Mouse (Mus musculus) kidney, embryonic 15.5 days (tissue): ENCODE data around the gene Cldnd1. TPM values are rescaled to one million over a fixed set of nuclear protein-coding genes. Genes with fewer than 3 reads are reported as not detected.
A peak's percentile ranks its signal among the peaks of the same experiment; 100 is the strongest.

Experiments used
- ATAC-seq: fragments of 200-750 bp; cut with Nextera tagmentation; replicated peaks from 2 replicates; pipeline ENCODE4 v1.8.0; 2017; ENCODE audit warnings: moderate TSS enrichment; ENCODE audit not compliant: low FRiP score
- H3K27ac ChIP-seq: fragments of 300-500 bp; sonication (generic); 2 replicates; pipeline ENCODE4 v1.5.1; 2015; ENCODE audit warnings: mild to moderate bottlenecking, inconsistent platforms
- H3K27me3 ChIP-seq: fragments of 300-500 bp; sonication (generic); 2 replicates; pipeline ENCODE4 v1.6.1; 2015; ENCODE audit warnings: inconsistent platforms
- H3K36me3 ChIP-seq: fragments of 300-500 bp; sonication (generic); 2 replicates; pipeline ENCODE4 v1.6.1; 2015; ENCODE audit warnings: inconsistent platforms
- H3K4me1 ChIP-seq: fragments of 300-500 bp; sonication (generic); 2 replicates; pipeline ENCODE4 v1.6.1; 2015; ENCODE audit warnings: inconsistent platforms
- H3K4me2 ChIP-seq: fragments of 300-500 bp; sonication (generic); 2 replicates; pipeline ENCODE4 v1.6.1; 2015; ENCODE audit warnings: moderate library complexity, mild to moderate bottlenecking, inconsistent platforms
- H3K4me3 ChIP-seq: fragments of 300-500 bp; sonication (generic); replicated peaks from 2 replicates; pipeline ENCODE4 v1.5.1; 2015; ENCODE audit warnings: mild to moderate bottlenecking, inconsistent platforms
- H3K9ac ChIP-seq: fragments of 300-500 bp; sonication (generic); 2 replicates; pipeline ENCODE4 v1.6.1; 2015; ENCODE audit warnings: mild to moderate bottlenecking, inconsistent platforms
- H3K9me3 ChIP-seq: fragments of 300-500 bp; sonication (generic); replicated peaks from 2 replicates; pipeline ENCODE4 v1.6.1; 2016; ENCODE audit warnings: inconsistent platforms
- WGBS: fragments of 180-500 bp; shearing (Covaris S2); methylation state at CpG from one replicate; pipeline ENCODE4 v1.1.7; 2015; ENCODE audit warnings: mixed read lengths; 5-methylcytosine and 5-hydroxymethylcytosine counted together
- polyA plus RNA-seq: library from polyadenylated mRNA; unstranded; fragments of >200 nt; fragmentation: Nextera tagmentation; extraction: Ambion mirVana; gene quantifications from 2 replicates; pipeline ENCODE4 v1.2.1, GENCODE M21; 2015

Cldnd1 gene
- polyA plus RNA-seq, 1 experiment from 2014 or later = 108 TPM

DNA sequence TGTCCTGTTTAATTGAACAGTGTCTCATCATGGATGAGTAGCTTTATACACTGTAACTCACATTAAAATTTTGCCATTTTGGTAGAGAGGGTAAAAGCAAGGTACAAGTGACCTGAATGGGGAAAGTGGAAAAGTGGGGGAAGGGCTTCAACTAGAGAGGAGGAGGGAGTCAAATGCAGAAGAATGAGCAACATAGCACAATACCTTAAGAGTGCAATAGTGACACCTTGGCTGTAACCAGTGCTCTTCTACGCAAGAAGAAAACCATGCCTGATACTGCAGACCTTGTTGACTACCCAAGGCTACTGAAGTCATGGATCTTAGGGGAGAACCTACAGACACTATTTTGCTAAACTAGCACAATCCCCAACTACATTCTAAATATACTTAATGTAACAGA lies 30.4 kb upstream of the Cldnd1 start:
- Histone ChIP-seq H3K27me3 (no peaks in the 10 kb centered on the region), H3K9ac (no peak overlapping the region), H3K4me1 (no peaks in the 10 kb centered on the region), H3K9me3 (no peaks in the 10 kb centered on the region), H3K4me3 (no peak overlapping the region), H3K36me3 (no peaks in the 10 kb centered on the region), H3K27ac (no peak overlapping the region), H3K4me2 (no peak overlapping the region)
- no peak for ATAC-seq
- 100% methylated on average over 1 of the region's 1 CpGs for WGBS

DNA sequence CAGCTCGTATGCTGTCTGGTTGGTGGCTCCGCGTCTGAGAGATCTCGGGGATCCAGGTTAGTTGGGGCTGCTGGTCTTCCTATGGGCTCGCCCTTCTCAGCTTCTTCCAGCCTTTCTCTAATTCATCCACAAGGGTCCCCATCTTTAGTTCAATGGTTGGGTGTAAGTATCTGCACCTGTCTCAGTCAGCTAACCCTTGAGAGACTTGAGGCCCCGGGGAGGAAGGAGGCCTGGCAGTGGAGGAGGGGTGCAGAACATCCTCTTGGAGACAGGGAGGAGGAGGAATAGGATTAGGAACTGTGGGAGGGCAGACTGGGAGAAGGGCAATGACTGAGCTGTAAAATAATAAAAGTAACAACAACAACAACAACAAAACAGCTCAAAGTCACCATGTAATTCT lies 27.5 kb upstream of the Cldnd1 start:
- Histone ChIP-seq H3K36me3 (no peaks in the 10 kb centered on the region), H3K4me3 (no peak overlapping the region), H3K4me1 (peaks cover 5% of the 10 kb centered on the region; the same call in 1 of the 2 replicates), H3K9me3 (no peaks in the 10 kb centered on the region), H3K27me3 (no peaks in the 10 kb centered on the region), H3K9ac (no peak overlapping the region), H3K4me2 (no peak overlapping the region), H3K27ac (no peak overlapping the region)
- WGBS = 66% methylated on average over 6 of the region's 6 CpGs
- no peak for ATAC-seq

DNA sequence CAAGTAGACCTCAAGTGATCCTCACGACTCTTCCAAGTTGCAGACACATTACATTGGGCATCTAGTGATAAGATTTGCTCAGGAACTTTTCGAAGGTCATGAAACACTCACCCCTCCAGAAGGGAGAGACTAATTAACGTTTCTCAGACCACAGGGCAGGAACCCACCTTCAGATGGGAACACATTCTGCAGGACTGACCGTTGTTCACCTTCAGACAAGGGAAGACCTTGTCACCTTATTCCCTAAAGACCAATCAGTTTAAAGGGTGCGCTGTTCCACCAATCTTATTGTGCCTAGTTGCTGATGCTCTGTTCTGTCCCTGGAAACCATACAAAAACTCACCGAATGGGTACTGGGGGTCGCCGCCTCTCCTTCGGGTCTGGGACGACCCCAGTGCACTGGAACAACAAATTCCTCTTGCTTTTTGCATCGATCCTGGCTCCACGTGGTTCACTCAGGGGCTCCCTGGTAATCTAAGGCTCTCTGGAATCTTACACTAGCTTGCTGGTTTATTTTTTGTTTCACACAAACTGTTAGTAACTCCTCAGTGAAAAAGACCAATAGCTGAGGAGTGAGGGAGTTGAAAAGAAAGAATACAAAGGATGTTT lies 26.8 kb upstream of the Cldnd1 start:
- 77% methylated on average over 12 of the region's 12 CpGs for WGBS
- Histone ChIP-seq H3K4me3 (no peak overlapping the region), H3K4me2 (no peak overlapping the region), H3K27me3 (no peaks in the 10 kb centered on the region), H3K27ac (no peak overlapping the region), H3K4me1 (peaks cover 5% of the 10 kb centered on the region; the same call in 1 of the 2 replicates), H3K9me3 (no peaks in the 10 kb centered on the region), H3K36me3 (no peaks in the 10 kb centered on the region), H3K9ac (no peak overlapping the region)
- no peak for ATAC-seq

DNA sequence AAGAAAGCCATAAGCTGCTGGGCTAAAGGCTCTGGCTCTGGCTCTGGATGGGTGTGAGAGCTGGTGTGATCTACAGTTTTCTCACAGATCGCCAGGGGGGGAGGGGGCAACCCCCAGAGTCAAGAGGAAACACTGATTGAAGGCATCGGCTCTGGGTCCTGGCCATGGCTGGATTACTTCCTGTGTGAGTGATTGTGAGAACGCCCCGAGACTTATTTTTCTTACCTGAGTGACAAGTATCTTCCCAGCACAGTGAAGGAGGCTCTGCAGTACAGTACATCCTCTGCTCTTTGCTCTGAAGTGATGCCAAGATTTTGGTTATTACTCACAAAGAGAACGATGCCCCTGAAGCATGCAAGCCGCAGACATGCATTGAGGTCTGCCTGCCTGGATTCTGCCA lies 25.9 kb upstream of the Cldnd1 start:
- no peaks in the 10 kb centered on the region for H3K9me3 ChIP-seq
- H3K27ac ChIP-seq = no peak overlapping the region
- H3K4me1 ChIP-seq = peaks cover 5% of the 10 kb centered on the region; the same call in 1 of the 2 replicates
- no peak overlapping the region for H3K4me3 ChIP-seq
- H3K36me3 ChIP-seq = no peaks in the 10 kb centered on the region
- 36% methylated on average over 6 of the region's 6 CpGs for WGBS
- H3K4me2 ChIP-seq = no peak overlapping the region
- no peak overlapping the region for H3K9ac ChIP-seq
- ATAC-seq = 0 out of 2 replicates have a peak, but pooled peaks have one; percentile 9
- no peaks in the 10 kb centered on the region for H3K27me3 ChIP-seq

DNA sequence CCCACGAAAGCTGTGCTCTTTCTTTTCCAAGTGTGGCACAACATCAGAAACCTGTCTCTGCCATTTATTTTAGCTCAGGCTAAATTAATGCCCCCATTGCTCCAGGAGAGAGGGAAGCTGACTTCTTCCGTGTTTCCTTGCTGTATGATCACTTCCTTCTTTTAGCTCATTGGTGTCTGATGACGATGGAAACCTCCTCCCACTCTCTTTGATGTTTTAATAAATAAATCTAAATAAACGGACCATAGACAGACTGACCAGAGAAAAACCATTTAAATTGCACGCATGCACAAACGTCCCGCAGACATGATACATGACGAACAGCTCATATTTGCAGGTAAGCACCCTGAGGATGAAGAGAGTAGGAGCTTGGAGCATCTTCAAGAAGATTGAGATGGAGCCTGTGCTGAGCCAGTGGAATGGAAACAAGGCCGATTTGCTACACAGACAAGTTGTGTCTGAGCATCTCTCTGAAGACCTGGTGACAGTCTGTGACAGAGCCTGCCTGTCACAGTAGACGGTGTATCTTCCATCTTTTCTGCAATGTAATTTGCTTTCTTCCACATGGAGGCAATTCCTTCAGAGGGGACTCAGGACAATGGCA lies 25.3 kb upstream of the Cldnd1 start:
- no peak overlapping the region for H3K4me2 ChIP-seq
- H3K27me3 ChIP-seq = no peaks in the 10 kb centered on the region
- 69% methylated on average over 10 of the region's 10 CpGs for WGBS
- no peak overlapping the region for H3K27ac ChIP-seq
- no peaks in the 10 kb centered on the region for H3K36me3 ChIP-seq
- H3K4me1 ChIP-seq = peaks cover 5% of the 10 kb centered on the region; the same call in 1 of the 2 replicates
- no peaks in the 10 kb centered on the region for H3K9me3 ChIP-seq
- H3K9ac ChIP-seq = no peak overlapping the region
- no peak for ATAC-seq
- no peak overlapping the region for H3K4me3 ChIP-seq

DNA sequence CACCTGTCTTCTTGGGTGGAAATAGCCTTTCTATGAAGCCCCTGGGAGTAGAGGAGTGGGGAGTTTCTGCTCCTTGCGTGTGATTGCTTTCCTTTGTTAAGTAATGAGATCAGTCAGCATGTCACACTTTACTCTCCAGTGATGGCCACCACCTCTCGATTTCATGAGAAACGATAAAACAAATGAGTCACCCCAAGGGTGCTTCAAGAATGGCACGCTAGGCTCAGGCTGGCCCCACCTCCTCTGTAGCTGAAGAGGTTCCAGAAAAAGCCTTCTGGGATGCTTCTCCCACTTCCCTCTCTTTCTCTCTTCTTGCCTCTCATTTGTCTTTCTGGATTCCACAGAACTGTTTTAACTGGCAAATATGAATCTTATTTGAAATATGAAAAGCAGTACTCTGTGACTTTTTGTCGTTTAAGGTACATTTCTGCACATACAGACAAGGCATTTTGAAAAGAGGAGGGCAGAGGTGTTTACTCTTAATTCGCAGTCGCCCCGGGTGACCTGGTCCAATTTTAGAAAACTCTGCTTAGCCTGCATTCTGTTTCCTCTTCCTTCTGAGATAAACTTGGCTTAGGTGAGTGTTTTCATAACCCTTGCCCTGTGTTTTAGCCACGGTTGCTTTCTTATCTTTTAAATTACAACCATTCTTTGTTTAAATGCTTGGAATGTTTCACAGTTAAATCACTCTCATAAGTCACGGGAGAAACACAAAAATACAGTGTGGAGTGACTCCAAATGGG lies 24.2 kb upstream of the Cldnd1 start:
- H3K4me2 ChIP-seq = no peak overlapping the region
- no peak overlapping the region for H3K27ac ChIP-seq
- H3K9ac ChIP-seq = no peak overlapping the region
- H3K36me3 ChIP-seq = no peaks in the 10 kb centered on the region
- 28% methylated on average over 10 of the region's 10 CpGs for WGBS
- H3K9me3 ChIP-seq = no peaks in the 10 kb centered on the region
- no peaks in the 10 kb centered on the region for H3K27me3 ChIP-seq
- no peak overlapping the region for H3K4me3 ChIP-seq
- ATAC-seq = no peak
- peaks cover 5% of the 10 kb centered on the region; the same call in 1 of the 2 replicates for H3K4me1 ChIP-seq

DNA sequence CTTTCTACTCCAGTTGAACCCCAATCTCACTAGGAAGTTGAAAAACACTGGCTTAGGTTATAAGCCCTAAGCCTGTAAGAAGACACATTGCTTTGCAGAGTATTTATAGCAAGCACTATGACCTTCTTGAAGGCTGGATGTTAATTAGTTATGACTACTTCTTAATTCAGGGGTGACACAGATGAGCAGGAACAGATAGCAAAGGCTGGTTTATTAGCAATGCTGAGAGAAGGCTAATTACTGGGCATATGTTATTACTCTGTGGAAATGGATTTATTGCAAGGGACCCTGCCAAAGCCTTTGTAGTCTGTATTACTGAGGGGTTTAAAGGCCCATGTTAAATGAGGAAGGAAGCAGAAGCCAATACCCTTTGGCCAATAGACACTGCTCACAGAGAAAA lies 22.7 kb upstream of the Cldnd1 start:
- Histone ChIP-seq H3K36me3 (no peaks in the 10 kb centered on the region), H3K27ac (no peak overlapping the region), H3K4me3 (no peak overlapping the region), H3K9ac (no peak overlapping the region), H3K4me2 (no peak overlapping the region), H3K27me3 (no peaks in the 10 kb centered on the region), H3K4me1 (peaks cover 5% of the 10 kb centered on the region; the same call in 1 of the 2 replicates), H3K9me3 (no peaks in the 10 kb centered on the region)
- ATAC-seq = no peak

DNA sequence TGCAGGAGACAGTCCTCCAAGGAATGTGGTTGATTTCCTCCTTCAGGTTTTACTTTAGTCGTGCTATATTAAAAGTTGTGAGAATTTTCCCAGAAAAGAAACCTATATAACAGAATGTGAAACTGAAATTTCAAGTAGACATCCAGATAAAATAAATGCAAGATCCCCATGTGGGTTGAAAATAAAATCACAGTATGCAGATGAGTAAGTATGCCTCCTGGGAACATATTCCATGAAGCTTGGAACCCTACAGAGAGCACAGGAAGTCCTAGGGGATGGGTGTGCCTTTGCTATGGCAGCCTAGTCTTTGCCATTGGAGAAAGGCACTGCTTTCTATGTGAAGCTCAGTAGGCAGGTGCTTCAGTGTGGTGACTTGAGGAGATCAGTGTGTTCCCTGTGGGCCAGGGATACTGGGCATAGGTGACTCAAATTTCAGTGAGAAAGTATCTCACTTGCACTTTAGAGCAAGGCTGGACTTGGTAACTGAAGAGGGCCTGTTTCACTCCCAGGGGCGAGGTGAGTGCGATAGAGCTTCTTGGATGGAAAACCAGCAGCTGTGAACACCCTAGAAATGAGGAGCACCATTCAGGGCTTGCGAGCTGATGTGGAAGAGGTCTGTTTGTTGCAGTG lies 20.3 kb upstream of the Cldnd1 start:
- Histone ChIP-seq H3K4me2 (no peak overlapping the region), H3K9ac (no peak overlapping the region), H3K9me3 (no peaks in the 10 kb centered on the region), H3K4me3 (no peak overlapping the region), H3K27ac (no peak overlapping the region), H3K36me3 (no peaks in the 10 kb centered on the region), H3K27me3 (no peaks in the 10 kb centered on the region), H3K4me1 (peaks cover 5% of the 10 kb centered on the region; the same call in 1 of the 2 replicates)
- no peak for ATAC-seq
- WGBS = 88% methylated on average over 4 of the region's 4 CpGs

DNA sequence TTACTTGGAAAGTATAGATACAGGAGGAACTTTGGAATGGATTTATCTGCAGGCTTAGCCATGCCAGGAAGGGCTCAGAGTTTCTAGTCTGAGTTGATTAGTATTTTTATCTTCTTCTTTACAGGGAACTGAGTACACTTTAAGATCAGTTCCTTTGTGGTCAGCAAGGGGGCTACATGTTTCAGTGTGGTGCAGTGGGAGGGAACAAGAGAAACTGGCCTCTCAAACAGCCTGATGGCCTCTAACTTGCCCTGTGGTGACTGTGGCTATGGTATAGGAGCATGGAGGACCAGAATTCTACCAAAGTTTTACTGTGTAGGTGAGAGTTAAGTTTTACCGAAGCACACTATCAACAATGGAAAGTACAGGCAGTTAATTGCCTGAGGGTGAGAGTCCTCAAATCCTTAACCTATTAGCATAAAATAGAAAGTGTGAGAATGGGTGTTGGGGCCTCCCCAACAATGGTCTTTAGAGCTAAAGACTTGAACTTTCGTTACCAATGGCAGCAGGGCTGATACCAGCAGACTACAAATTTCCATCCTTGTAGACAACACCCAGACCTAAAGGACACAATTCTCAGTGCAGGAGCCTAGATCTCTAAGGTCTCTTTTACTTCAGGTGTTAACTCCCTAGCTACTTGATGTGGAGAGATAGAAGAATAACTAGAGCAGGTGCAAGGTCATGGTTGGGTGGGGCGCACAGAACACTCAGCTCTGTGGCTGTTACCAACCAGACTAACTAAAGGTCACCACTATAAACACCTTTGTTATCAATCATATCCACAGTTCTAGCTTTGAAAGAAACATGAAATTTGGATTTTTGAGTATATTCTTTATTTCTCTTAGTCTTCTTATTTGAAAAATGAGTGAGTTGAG lies 18.9 kb upstream of the Cldnd1 start:
- ATAC-seq = no peak
- 81% methylated on average over 3 of the region's 3 CpGs for WGBS

DNA sequence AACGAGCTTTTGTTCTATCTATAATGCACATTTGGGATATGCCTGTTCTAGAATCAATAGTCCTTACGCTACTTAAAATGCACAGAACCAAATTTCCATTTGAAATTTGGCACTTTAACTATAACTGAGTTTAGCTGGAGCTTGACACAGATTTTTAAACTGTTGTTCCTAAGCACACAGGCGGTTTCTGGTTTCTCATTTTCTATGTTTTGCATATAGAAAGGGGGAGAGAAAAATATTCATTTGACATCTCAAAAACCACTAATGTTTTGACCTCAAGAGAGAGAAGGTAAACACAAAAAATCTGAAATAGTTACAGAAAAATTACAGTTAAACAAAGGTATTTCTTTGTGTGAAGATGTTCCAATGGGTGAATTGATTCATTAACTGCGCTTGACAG lies 18.2 kb upstream of the Cldnd1 start:
- H3K9ac ChIP-seq = no peak overlapping the region
- 68% methylated on average over 4 of the region's 4 CpGs for WGBS

More for the DNA sequence above, 18.9 kb upstream of the Cldnd1 start:
- Histone ChIP-seq H3K4me2 (no peak overlapping the region), H3K9me3 (no peaks in the 10 kb centered on the region), H3K36me3 (no peaks in the 10 kb centered on the region), H3K27ac (no peak overlapping the region), H3K27me3 (no peaks in the 10 kb centered on the region), H3K4me3 (no peak overlapping the region), H3K9ac (no peak overlapping the region), H3K4me1 (no peaks in the 10 kb centered on the region)

DNA sequence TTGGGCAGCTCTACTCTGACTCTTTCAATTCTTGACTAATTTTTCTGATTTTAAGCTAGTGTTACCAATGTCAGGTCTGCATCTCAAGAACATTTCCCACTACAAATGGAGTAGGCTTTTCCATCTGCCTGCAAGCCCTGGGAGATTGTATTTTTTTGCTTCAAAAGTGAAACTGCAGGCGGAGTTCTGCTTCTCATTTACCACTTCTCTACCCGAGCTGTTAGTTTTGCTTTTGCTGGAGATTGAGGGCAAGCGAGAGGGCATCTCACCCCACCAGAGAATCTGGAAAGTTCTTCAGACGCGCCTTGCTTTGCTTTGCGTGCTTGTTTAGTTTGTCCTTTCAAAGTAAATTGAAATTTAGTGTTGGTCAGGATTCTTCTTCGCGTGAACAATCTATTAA lies 15.5 kb upstream of the Cldnd1 start:
- H3K4me1 ChIP-seq = no peaks in the 10 kb centered on the region
- H3K4me3 ChIP-seq = no peak overlapping the region
- H3K27me3 ChIP-seq = no peaks in the 10 kb centered on the region
- H3K4me2 ChIP-seq = no peak overlapping the region
- H3K27ac ChIP-seq = no peak overlapping the region
- no peak for ATAC-seq
- WGBS = 74% methylated on average over 8 of the region's 8 CpGs
- H3K9me3 ChIP-seq = no peaks in the 10 kb centered on the region
- H3K9ac ChIP-seq = no peak overlapping the region
- H3K36me3 ChIP-seq = no peaks in the 10 kb centered on the region

More for the DNA sequence above, 18.2 kb upstream of the Cldnd1 start:
- Histone ChIP-seq H3K36me3 (no peaks in the 10 kb centered on the region), H3K27ac (no peak overlapping the region), H3K4me2 (no peak overlapping the region), H3K4me1 (no peaks in the 10 kb centered on the region), H3K4me3 (no peak overlapping the region), H3K9me3 (no peaks in the 10 kb centered on the region), H3K27me3 (no peaks in the 10 kb centered on the region)
- no peak for ATAC-seq
